Comparison of ENCODE assay signal across 19 mouse cellular contexts in genomic region chr3:87350992-87351391, GRCm38 (mm10). TPM values are rescaled to one million over a fixed set of nuclear protein-coding genes. Genes with fewer than 3 reads are reported as not detected.
"Had no signal": no experiment of that assay in that cellular context is flagged by ENCODE, and none has a peak within 500 bp of the region (broad histone marks: within the 10 kb centered on the region; RNA-seq: fewer than 3 reads in every experiment).

No protein-coding gene starts in this region.

RNA-seq across cellular contexts. Expression of gene Cd5l, which starts 6.7 kb away (rescaled TPM):
- total RNA-seq: forebrain, postnatal 0 days; gastrocnemius, adult 18-20 months; gastrocnemius, adult 2 months; gastrocnemius, adult 8-10 months; gastrocnemius, postnatal 10 days; gastrocnemius, postnatal 14 days; gastrocnemius, postnatal 36 days had no signal
- polyA plus RNA-seq: cortical plate, adult 2 months; embryonic facial prominence, embryonic 10.5 days; embryonic facial prominence, embryonic 11.5 days; forebrain, embryonic 10.5 days; forebrain, embryonic 11.5 days; forebrain, embryonic 12.5 days; forebrain, embryonic 13.5 days; forebrain, embryonic 16.5 days; forebrain, postnatal 0 days; frontal cortex, adult 2 months had no signal

RNA-seq across cellular contexts. Expression of gene Fcrl1, which starts 25.2 kb away (rescaled TPM):
- total RNA-seq: forebrain, postnatal 0 days; gastrocnemius, adult 18-20 months; gastrocnemius, adult 2 months; gastrocnemius, postnatal 10 days; gastrocnemius, postnatal 14 days; gastrocnemius, postnatal 25 days; gastrocnemius, postnatal 36 days had no signal
- polyA plus RNA-seq: embryonic facial prominence, embryonic 10.5 days; embryonic facial prominence, embryonic 11.5 days; erythroblast, embryonic 14.5 days; forebrain, embryonic 10.5 days; forebrain, embryonic 11.5 days; forebrain, embryonic 12.5 days; forebrain, embryonic 13.5 days; forebrain, embryonic 15.5 days; forebrain, embryonic 16.5 days had no signal
